Mouse (Mus musculus) frontal cortex, postnatal 14 days (tissue): ENCODE results near the gene Olfr1395.
"Not testable (repeated sequence)": the region's sequence is repeated elsewhere in the genome, so short reads cannot be mapped to it uniquely, and the experiment has no call there.

Experiments
- DNase-seq, 2 experiments: peaks; one replicate each; pipeline ENCODE4 v3.0.0; 2022; ENCODE audit warnings: low spot score in 2 of 2

Olfr1395 gene

GRCm38 (mm10) chr11:49175345-49175744, 33.3 kb downstream of the Olfr1395 start:
- DNase-seq: no peak

DNA sequence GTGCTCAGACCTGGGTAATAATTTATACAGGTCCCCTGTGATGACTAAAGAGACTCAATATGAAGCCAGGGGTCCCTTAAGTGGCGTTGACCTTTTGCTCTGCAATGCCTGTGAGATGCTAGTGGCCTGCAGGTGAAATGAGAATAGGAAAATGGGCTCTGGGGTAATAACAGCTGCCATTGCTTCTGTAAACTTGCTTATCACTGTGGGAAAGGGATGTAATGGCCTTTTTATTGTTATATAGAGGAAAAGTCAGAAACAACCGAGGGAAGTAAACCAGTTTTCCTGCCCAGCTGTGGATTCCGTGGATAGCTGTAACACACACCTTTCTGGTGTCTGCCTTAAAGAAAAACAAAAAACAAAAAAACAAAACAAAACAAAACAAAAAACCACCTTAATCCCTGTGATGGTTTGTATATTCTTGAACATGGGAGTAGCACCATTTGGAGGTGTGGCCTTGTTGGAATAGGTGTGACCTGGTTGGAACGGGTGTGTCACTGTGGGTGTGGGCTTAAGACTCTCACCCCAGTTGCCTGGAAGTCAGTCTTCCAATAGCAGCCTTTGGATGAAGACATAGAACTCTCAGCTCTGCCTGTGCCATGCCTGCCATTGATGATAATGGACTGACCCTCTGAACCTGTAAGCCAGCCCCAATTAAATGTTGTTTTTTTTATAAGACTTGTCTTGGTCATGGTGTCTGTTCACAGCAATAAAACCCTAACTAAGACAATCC, 34.1 kb downstream of the Olfr1395 start:
- DNase-seq: not testable (repeated sequence)

DNA sequence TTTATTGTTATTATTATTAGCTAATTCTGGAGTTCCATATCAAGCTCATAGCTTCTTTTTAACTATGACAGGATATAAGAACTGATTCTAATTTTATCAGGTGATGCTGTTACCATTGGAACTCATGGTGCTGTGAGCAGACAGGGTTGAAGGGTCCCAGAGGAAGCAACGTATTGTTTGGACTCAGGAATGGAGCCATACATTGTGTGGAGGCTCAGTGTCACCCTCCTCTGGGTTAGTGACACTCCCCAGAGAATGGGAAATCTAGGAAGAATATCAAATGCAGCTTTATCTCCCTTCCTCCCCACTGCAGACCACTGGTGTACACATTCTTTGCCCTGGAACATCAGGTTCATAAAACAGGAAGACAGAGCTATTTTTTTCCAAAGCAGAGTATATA, 41.1 kb downstream of the Olfr1395 start:
- no peak for DNase-seq

GRCm38 (mm10) chr11:49186452-49186851, 44.4 kb downstream of the Olfr1395 start:
- no peak for DNase-seq

DNA sequence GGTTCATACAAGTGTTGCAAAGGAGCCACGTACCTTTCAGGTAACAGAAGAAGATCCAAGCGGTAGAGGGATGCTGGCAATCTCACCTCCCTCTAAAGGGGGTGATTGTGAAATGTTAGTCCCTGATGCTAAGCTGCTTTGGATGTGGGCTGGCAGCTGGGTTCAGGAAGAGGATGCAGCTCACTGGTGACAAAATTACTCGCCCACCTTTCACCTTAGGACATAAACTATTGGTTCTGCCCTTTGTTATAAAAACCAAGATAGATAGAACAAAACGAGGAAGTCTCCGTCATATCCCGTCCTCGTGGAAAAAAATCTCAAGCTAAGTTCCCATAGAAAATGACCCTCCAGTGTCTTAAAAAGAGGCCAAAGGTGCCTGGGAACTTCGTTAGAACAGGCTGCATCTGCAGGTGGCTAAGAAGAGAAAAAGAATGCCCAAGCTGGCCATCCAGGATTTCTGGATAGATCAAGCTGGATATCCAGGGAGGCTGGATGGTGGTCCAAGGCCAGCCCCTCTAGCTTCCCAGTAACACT, 44.9 kb downstream of the Olfr1395 start, which contains the start of gene Btnl9:
TSS of gene Btnl9 (minus strand) at position 205 of the 534 bp plus-strand sequence.
- no peak for DNase-seq

GRCm38 (mm10) chr11:49187701-49188100, 45.6 kb downstream of the Olfr1395 start:
- DNase-seq: no peak

DNA sequence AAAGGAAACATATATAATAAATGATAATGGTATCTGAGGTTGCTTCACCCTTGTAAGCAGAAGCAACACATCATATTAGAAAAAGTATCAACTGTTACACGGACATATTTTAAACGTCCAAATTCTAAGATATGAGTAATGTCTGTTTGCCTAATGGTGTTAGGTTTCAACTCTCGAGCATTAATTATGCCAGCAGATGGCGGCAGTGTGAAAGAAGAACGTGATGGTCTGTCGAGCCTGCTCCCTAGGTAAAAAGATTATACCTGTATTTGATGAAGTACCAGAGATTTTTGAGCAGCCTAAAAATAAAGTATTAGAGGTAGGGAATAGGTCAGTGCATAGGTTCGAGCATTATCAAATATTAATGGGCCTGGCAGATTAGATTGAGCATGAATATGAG, 47.7 kb downstream of the Olfr1395 start:
- DNase-seq: peak in 1 of 2 experiments; percentile 49

- no peak for DNase-seq
Observed at GRCm38 (mm10) chr11:49191083-49191482, 49.0 kb downstream of the Olfr1395 start.

- DNase-seq: not testable (repeated sequence)
Observed at GRCm38 (mm10) chr11:49194771-49195170, 52.7 kb downstream of the Olfr1395 start.

DNA sequence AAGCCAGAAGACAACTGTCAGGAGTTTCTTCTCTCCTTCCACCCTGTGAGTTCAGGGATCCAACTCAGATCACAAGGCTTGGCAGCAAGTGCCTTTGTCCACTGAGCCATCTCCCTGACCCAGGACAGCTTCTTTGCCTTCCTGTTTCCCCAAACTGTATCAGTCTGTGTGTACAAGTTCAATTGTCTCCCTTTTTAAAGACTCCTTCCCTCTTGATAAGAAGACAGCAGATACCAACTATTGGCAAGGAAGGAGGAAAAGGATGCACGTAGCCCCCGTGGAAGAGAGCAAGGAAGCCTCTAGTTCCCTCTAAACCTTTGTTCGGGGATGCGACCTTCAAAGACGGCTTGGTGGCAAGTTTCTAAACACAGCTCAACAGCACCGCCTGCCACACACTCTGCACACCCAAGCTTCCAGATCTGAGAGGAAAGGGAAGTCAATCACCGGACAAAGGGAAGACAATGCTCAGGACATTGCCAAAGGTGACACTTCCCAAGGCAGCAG, 53.8 kb downstream of the Olfr1395 start:
- DNase-seq: no peak
